Mouse (Mus musculus) CH12.LX (cell line): ENCODE measurements around the gene Ppl. TPM values are rescaled to one million over a fixed set of nuclear protein-coding genes. Genes with fewer than 3 reads are reported as not detected.

Source experiments
- DNase-seq: peaks from one replicate; pipeline ENCODE4 v3.0.0-alpha.2; 2013; ENCODE audit errors: extremely low read depth
- H3K27ac ChIP-seq: 2 replicates; pipeline ENCODE4 v1.5.1; 2012; ENCODE audit warnings: low read depth, mild to moderate bottlenecking, control low read depth, moderate library complexity; ENCODE audit not compliant: insufficient read depth
- H3K27me3 ChIP-seq: replicated peaks from 2 replicates; pipeline ENCODE3; 2012; ENCODE audit warnings: inconsistent platforms
- H3K36me3 ChIP-seq, 2 experiments: replicated peaks in 1 of 2; 2 replicates each; pipeline versions ENCODE3 to v1.6.1; 2012; ENCODE audit warnings: inconsistent platforms in 1 of 2, low read length in 1 of 2, mild to moderate bottlenecking in 1 of 2, mixed read lengths in 1 of 2, moderate library complexity in 1 of 2; ENCODE audit not compliant: control insufficient read depth in 1 of 2, insufficient read depth in 1 of 2
- H3K4me1 ChIP-seq, 2 experiments: 2 replicates each; pipeline ENCODE4 v1.6.1; 2012; ENCODE audit warnings: inconsistent platforms in 1 of 2, moderate library complexity in 1 of 2; ENCODE audit not compliant: insufficient read depth in 2 of 2, control insufficient read depth in 1 of 2
- H3K4me2 ChIP-seq: 2 replicates; pipeline ENCODE4 v1.6.1; 2012; ENCODE audit warnings: low read depth, mild to moderate bottlenecking, control low read depth; ENCODE audit not compliant: poor library complexity, insufficient read depth, severe bottlenecking
- H3K4me3 ChIP-seq, 3 experiments: fragments of 150-350 bp in 1 of 3; sonication (generic) in 1 of 3; replicated peaks in 1 of 3; 2 replicates each; pipeline versions ENCODE3 to v1.5.1; 2011 to 2012; ENCODE audit warnings: low read depth in 2 of 3, low read length in 2 of 3, mild to moderate bottlenecking in 2 of 3, moderate library complexity in 2 of 3, control low read depth in 1 of 3, improper control_type of control experiment in 1 of 3, inconsistent platforms in 1 of 3, mixed read lengths in 1 of 3; ENCODE audit not compliant: poor library complexity in 1 of 3
- H3K79me2 ChIP-seq: replicated peaks from 2 replicates; pipeline ENCODE4 v1.6.1; 2012; ENCODE audit warnings: mild to moderate bottlenecking, moderate library complexity; ENCODE audit not compliant: control insufficient read depth, poor library complexity, insufficient read depth, severe bottlenecking; ENCODE audit errors: extremely low read depth
- H3K9ac ChIP-seq: 2 replicates; pipeline ENCODE4 v1.6.1; 2012; ENCODE audit warnings: low read depth, mild to moderate bottlenecking, control low read depth, moderate library complexity; ENCODE audit not compliant: insufficient read depth
- H3K9me3 ChIP-seq: replicated peaks from 2 replicates; pipeline ENCODE3; 2012; ENCODE audit warnings: low read length, inconsistent platforms, mixed read lengths
- CHD2 ChIP-seq: IDR thresholded peaks from 2 replicates; pipeline ENCODE4 v1.6.1; 2011; ENCODE audit warnings: low read length, improper control_type of control experiment
- CTCF ChIP-seq, 2 experiments: IDR thresholded peaks in 1 of 2; conservative IDR thresholded peaks in 1 of 2; 2 replicates each; pipeline ENCODE4 v1.5.1; 2011 to 2012; ENCODE audit warnings: low read depth in 2 of 2, low read length in 2 of 2, improper control_type of control experiment in 1 of 2, inconsistent platforms in 1 of 2, mild to moderate bottlenecking in 1 of 2, moderate library complexity in 1 of 2
- E2F4 ChIP-seq: IDR thresholded peaks from 2 replicates; pipeline ENCODE4 v1.6.1; 2011; ENCODE audit warnings: low read depth, low read length, improper control_type of control experiment; ENCODE audit not compliant: insufficient replicate concordance
- EP300 ChIP-seq: IDR thresholded peaks from 2 replicates; pipeline ENCODE4 v1.6.1; 2011; ENCODE audit warnings: low read length, improper control_type of control experiment
- GABPA ChIP-seq: IDR thresholded peaks from 2 replicates; pipeline ENCODE4 v1.6.1; 2012; ENCODE audit warnings: low read depth, low read length, improper control_type of control experiment, inconsistent platforms; ENCODE audit not compliant: insufficient replicate concordance
- MAZ ChIP-seq: IDR thresholded peaks from 2 replicates; pipeline ENCODE4 v1.6.1; 2012; ENCODE audit warnings: low read depth, mild to moderate bottlenecking, inconsistent platforms, low read length, improper control_type of control experiment, moderate library complexity
- MEF2A ChIP-seq: IDR thresholded peaks from 2 replicates; pipeline ENCODE4 v1.6.1; 2014; ENCODE audit warnings: low read depth, mild to moderate bottlenecking, inconsistent platforms, low read length, improper control_type of control experiment, borderline replicate concordance
- MYC ChIP-seq: IDR thresholded peaks from 2 replicates; pipeline ENCODE4 v1.6.1; 2011; ENCODE audit warnings: low read depth, mild to moderate bottlenecking, improper control_type of control experiment, low read length
- NRF1 ChIP-seq: IDR thresholded peaks from 2 replicates; pipeline ENCODE4 v1.6.1; 2014; ENCODE audit warnings: low read depth, mild to moderate bottlenecking, inconsistent platforms, low read length, improper control_type of control experiment, moderate library complexity
- RAD21 ChIP-seq: IDR thresholded peaks from 2 replicates; pipeline ENCODE4 v1.6.1; 2011; ENCODE audit warnings: low read depth, mild to moderate bottlenecking, low read length, improper control_type of control experiment, moderate library complexity
- SIN3A ChIP-seq: IDR thresholded peaks from 2 replicates; pipeline ENCODE4 v1.6.1; 2012; ENCODE audit warnings: low read length, improper control_type of control experiment, inconsistent platforms
- SMC3 ChIP-seq: IDR thresholded peaks from 2 replicates; pipeline ENCODE4 v1.6.1; 2011; ENCODE audit warnings: low read depth, low read length, improper control_type of control experiment
- TCF12 ChIP-seq: IDR thresholded peaks from 2 replicates; pipeline ENCODE4 v1.6.1; 2014; ENCODE audit warnings: low read depth, mild to moderate bottlenecking, inconsistent platforms, low read length, improper control_type of control experiment
- USF1 ChIP-seq: IDR thresholded peaks from 2 replicates; pipeline ENCODE4 v1.6.1; 2014; ENCODE audit warnings: low read depth, mild to moderate bottlenecking, inconsistent platforms, low read length, improper control_type of control experiment
- ZMIZ1 ChIP-seq: IDR thresholded peaks from 2 replicates; pipeline ENCODE4 v1.6.1; 2012; ENCODE audit warnings: low read depth, mild to moderate bottlenecking, inconsistent platforms, low read length, improper control_type of control experiment
- ZNF384 ChIP-seq: IDR thresholded peaks from 2 replicates; pipeline ENCODE4 v1.6.1; 2012; ENCODE audit warnings: low read depth, low read length, improper control_type of control experiment, inconsistent platforms
- dilution Hi-C: fragments of 300-500 bp; cut with MboI; formaldehyde crosslinking; loops from 2 replicates; pipeline ENCODE4 v1.14.3; 2020; ENCODE audit warnings: low sequenced_read_pairs; ENCODE audit not compliant: extremely low pct_unique_long_range_greater_than_20kb, extremely low pct_ligation_motif_present
- in situ Hi-C: fragments of 300-500 bp; cut with MboI; formaldehyde crosslinking; loops from 3 replicates; pipeline ENCODE4 v1.14.3; 2019; ENCODE audit warnings: low sequenced_read_pairs, low pct_ligation_motif_present, low pct_unique_long_range_greater_than_20kb, mixed read lengths
- polyA plus RNA-seq: library from polyadenylated mRNA; unstranded; fragments of >175 nt; gene quantifications from 2 replicates; pipeline ENCODE4 v1.2.1, GENCODE M21; 2012; ENCODE audit warnings: low read depth; ENCODE audit not compliant: insufficient read length
- total RNA-seq, 2 experiments: library from RNA; depleted of rRNA; stranded (reverse); fragments of 300-350 nt in 1 of 2; fragments of >200 nt in 1 of 2; gene quantifications; 2 replicates each; pipeline ENCODE4 v1.2.3; 2012 to 2014

The Ppl gene
- total and polyA plus RNA-seq, 3 experiments: 0.04 to 0.25 TPM; not detected in 1

DNA sequence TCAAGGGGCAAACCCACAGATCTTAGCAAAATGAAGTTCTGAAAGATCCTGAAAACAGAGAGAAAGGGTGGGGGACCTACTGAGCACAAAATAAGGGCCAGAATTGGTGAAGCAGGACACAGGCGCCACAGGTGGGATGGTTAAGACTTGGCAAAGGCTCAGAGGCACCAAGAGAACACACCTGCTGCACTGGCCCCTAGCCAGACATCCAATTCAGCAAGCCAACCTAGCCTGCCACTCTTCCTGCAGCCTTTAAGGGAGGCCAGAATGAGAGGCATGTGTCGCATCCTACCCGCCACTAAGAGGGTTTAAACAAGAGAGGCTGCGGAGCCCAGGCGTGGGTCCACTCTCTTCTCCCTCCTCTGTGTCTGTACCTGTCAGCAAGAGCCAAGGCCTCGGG, 31.2 kb downstream of the Ppl start:
- Histone ChIP-seq H3K4me3 (no peak overlapping the region), H3K9me3 (no peaks in the 10 kb centered on the region), H3K4me1 (no peaks in the 10 kb centered on the region), H3K79me2 (no peaks in the 10 kb centered on the region), H3K27me3 (peaks cover 55% of the 10 kb centered on the region), H3K36me3 (no peaks in the 10 kb centered on the region), H3K4me2 (no peak overlapping the region), H3K9ac (no peak overlapping the region), H3K27ac (no peak overlapping the region)
- in situ Hi-C loops: no loop called here
- DNase-seq: no peak
- no peak for TF ChIP-seq MAZ
- dilution Hi-C loops: no loop called here

GRCm38 (mm10) chr16:5096504-5096903, 35.7 kb downstream of the Ppl start:
- H3K4me1 ChIP-seq: peaks cover 0 to 18% of the 10 kb centered on the region in 2 experiments; a peak in 2 of 4 replicates
- in situ Hi-C loops (no loop called here), dilution Hi-C loops (no loop called here)
- no peak overlapping the region for H3K4me3 ChIP-seq
- no peak overlapping the region for H3K27ac ChIP-seq
- TF ChIP-seq MEF2A (no peak), NRF1 (no peak), SMC3 (no peak), CTCF (conservative IDR thresholded peaks at IDR 0.05 in 1 of 2, IDR thresholded peaks at IDR 0.05 in 1 of 2; ENCODE audit: low read depth in 2 of 2, low read length in 2 of 2) (no peak), ZNF384 (no peak), E2F4 (no peak), EP300 (no peak), RAD21 (no peak), MYC (no peak), MAZ (no peak), GABPA (no peak), ZMIZ1 (no peak), SIN3A (no peak), USF1 (no peak), TCF12 (no peak), CHD2 (no peak)
- TF ChIP-seq, all 38 proteins: peak for 0
- Histone ChIP-seq H3K79me2 (no peaks in the 10 kb centered on the region), H3K4me2 (no peak overlapping the region), H3K36me3 (no peaks in the 10 kb centered on the region), H3K27me3 (peaks cover 16% of the 10 kb centered on the region), H3K9ac (no peak overlapping the region), H3K9me3 (no peaks in the 10 kb centered on the region)
- no peak for DNase-seq
